In genomic region chr1:106570366-106570765, GRCm38 (mm10) we compare ENCODE assay signal across 14 mouse cellular contexts.
DNase-seq lines count a peak whose midpoint lies in the region; ATAC-seq and TF ChIP-seq lines count a peak whose summit lies in the region.
"Had no signal": no experiment of that assay in that cellular context is flagged by ENCODE, and none has a peak within 500 bp of the region (broad histone marks: within the 10 kb centered on the region; RNA-seq: fewer than 3 reads in every experiment).

No protein-coding gene starts in this region.

- H3K4me2 ChIP-seq in heart, postnatal 0 days (ENCODE audit: low read depth, low read length) = no peak overlapping the region
- H3K4me2 ChIP-seq in lung, embryonic 14.5 days = no peak overlapping the region
- H3K4me2 ChIP-seq: embryonic facial prominence, embryonic 13.5 days; midbrain, embryonic 15.5 days had no signal

- no peaks in the 10 kb centered on the region for H3K9me3 ChIP-seq in heart, postnatal 0 days (replicated peaks; ENCODE audit: control insufficient read depth, low read length)
- H3K9me3 ChIP-seq in lung, embryonic 14.5 days (ENCODE audit: low read depth, low read length) = no peaks in the 10 kb centered on the region
- H3K9me3 ChIP-seq: embryonic facial prominence, embryonic 13.5 days; midbrain, embryonic 15.5 days had no signal

- no peak overlapping the region for H3K4me3 ChIP-seq in heart, postnatal 0 days (ENCODE audit: low read depth, low read length)
- H3K4me3 ChIP-seq in lung, embryonic 14.5 days (ENCODE audit: low read depth, low read length) = no peak overlapping the region
- H3K4me3 ChIP-seq: embryonic facial prominence, embryonic 13.5 days; midbrain, embryonic 15.5 days had no signal

- peaks cover 7% of the 10 kb centered on the region; the same call in 1 of the 2 replicates for H3K4me1 ChIP-seq in heart, postnatal 0 days (ENCODE audit: control insufficient read depth, insufficient read depth)
- H3K4me1 ChIP-seq in lung, embryonic 14.5 days (ENCODE audit: insufficient read depth) = peaks cover 18% of the 10 kb centered on the region
- H3K4me1 ChIP-seq: midbrain, embryonic 15.5 days had no signal

- DNase-seq in cerebellum, postnatal 10 days = peak; percentile 18 to 27
- no peak for DNase-seq in cerebellum, postnatal 36 days
- peak; percentile 37 for DNase-seq in heart, postnatal 0 days (ENCODE audit: low spot score)
- DNase-seq in heart, postnatal 4 days = no peak
- peak; percentile 79 for DNase-seq in lung, embryonic 14.5 days
- no peak for DNase-seq in lung, postnatal 25 days (ENCODE audit: low spot score)
- DNase-seq in adrenal gland, postnatal 25 days = no peak
- DNase-seq: cerebellum, adult 11 months; layer of hippocampus, postnatal 36 days had no signal

- TF ChIP-seq EP300 in heart, postnatal 0 days (IDR thresholded peaks at IDR 0.05; ENCODE audit: low read depth) = no peak

- no peaks in the 10 kb centered on the region for H3K36me3 ChIP-seq in heart, postnatal 0 days (replicated peaks; ENCODE audit: control insufficient read depth, insufficient read depth, low read length)
- no peaks in the 10 kb centered on the region for H3K36me3 ChIP-seq in lung, embryonic 14.5 days (ENCODE audit: insufficient read depth)
- H3K36me3 ChIP-seq: embryonic facial prominence, embryonic 13.5 days; midbrain, embryonic 15.5 days had no signal

- no peak overlapping the region for H3K27ac ChIP-seq in heart, postnatal 0 days (ENCODE audit: low read depth)
- peak overlapping the region; percentile 60; the same call in 1 of the 2 replicates for H3K27ac ChIP-seq in lung, embryonic 14.5 days (ENCODE audit: low read depth)
- H3K27ac ChIP-seq: embryonic facial prominence, embryonic 13.5 days; liver, embryonic 14.5 days; midbrain, embryonic 15.5 days had no signal

- no peaks in the 10 kb centered on the region for H3K27me3 ChIP-seq in heart, postnatal 0 days (ENCODE audit: control insufficient read depth, insufficient read depth, low read length)
- no peaks in the 10 kb centered on the region for H3K27me3 ChIP-seq in lung, embryonic 14.5 days (ENCODE audit: insufficient read depth, low read length)
- H3K27me3 ChIP-seq: embryonic facial prominence, embryonic 13.5 days; midbrain, embryonic 15.5 days had no signal

- ATAC-seq in heart, postnatal 0 days (ENCODE audit: insufficient read depth, low read depth) = no peak
- peak; percentile 85 for ATAC-seq in lung, embryonic 14.5 days (ENCODE audit: insufficient read depth)
- peak; percentile 1 for ATAC-seq in inflammation-experienced regulatory T-cells, adult 6 months
- ATAC-seq: intestine, postnatal 0 days; midbrain, embryonic 15.5 days had no signal

- H3K9ac ChIP-seq in heart, postnatal 0 days (replicated peaks; ENCODE audit: low read depth, low read length) = no peak overlapping the region
- H3K9ac ChIP-seq in lung, embryonic 14.5 days = no peak overlapping the region
- H3K9ac ChIP-seq: embryonic facial prominence, embryonic 13.5 days; liver, embryonic 14.5 days; midbrain, embryonic 15.5 days had no signal

- no peak for TF ChIP-seq CTCF in heart, postnatal 0 days (IDR thresholded peaks at IDR 0.05; ENCODE audit: low read depth)
- no peak for TF ChIP-seq CTCF in lung, embryonic 14.5 days (IDR thresholded peaks at IDR 0.05; ENCODE audit: low read depth)

- 27% methylated on average over 6 of the region's 6 CpGs for WGBS in heart, postnatal 0 days
- 32% methylated on average over 6 of the region's 6 CpGs for WGBS in lung, embryonic 14.5 days

Comparison
In these comparisons a context has a peak if more than half of its experiments do, and no peak if none do; other contexts are left out.
1. DNase-seq: peak in cerebellum, postnatal 10 days (2 of 2), heart, postnatal 0 days (single experiment) and lung, embryonic 14.5 days (single experiment); none in cerebellum, postnatal 36 days (0 of 2), heart, postnatal 4 days (single experiment), lung, postnatal 25 days (single experiment) and adrenal gland, postnatal 25 days (single experiment).